Mouse (Mus musculus) hindbrain, embryonic 11.5 days (tissue): ENCODE measurements around the gene Polg2. TPM values are rescaled to one million over a fixed set of nuclear protein-coding genes. Genes with fewer than 3 reads are reported as not detected.
A peak's percentile ranks its signal among the peaks of the same experiment; 100 is the strongest.

Experiments
- ATAC-seq: fragments of 200-750 bp; cut with Nextera tagmentation; 2 replicates; pipeline ENCODE4 v1.8.0; 2017; ENCODE audit warnings: mild to moderate bottlenecking, moderate TSS enrichment, moderate library complexity; ENCODE audit not compliant: low FRiP score
- DNase-seq: peaks from one replicate; pipeline ENCODE4 v3.0.0-alpha.2; 2015; ENCODE audit warnings: low spot score
- H3K27ac ChIP-seq: fragments of 300-500 bp; sonication (generic); 2 replicates; pipeline ENCODE4 v1.5.1; 2014; ENCODE audit warnings: mild to moderate bottlenecking, low read depth, low read length
- H3K27me3 ChIP-seq: fragments of 300-500 bp; sonication (generic); 2 replicates; pipeline ENCODE4 v1.6.1; 2014; ENCODE audit warnings: mild to moderate bottlenecking, low read length, moderate library complexity, mixed read lengths; ENCODE audit not compliant: control insufficient read depth, insufficient read depth
- H3K36me3 ChIP-seq: fragments of 300-500 bp; sonication (generic); 2 replicates; pipeline ENCODE4 v1.6.1; 2014; ENCODE audit warnings: mild to moderate bottlenecking, low read length, moderate library complexity, mixed read lengths; ENCODE audit not compliant: control insufficient read depth, insufficient read depth
- H3K4me1 ChIP-seq: fragments of 300-500 bp; sonication (generic); replicated peaks from 2 replicates; pipeline ENCODE4 v1.6.1; 2014; ENCODE audit warnings: low read length, mixed read lengths; ENCODE audit not compliant: control insufficient read depth, insufficient read depth
- H3K4me2 ChIP-seq: fragments of 300-500 bp; sonication (generic); replicated peaks from 2 replicates; pipeline ENCODE4 v1.6.1; 2014; ENCODE audit warnings: mild to moderate bottlenecking, low read depth, low read length
- H3K4me3 ChIP-seq: fragments of 300-500 bp; sonication (generic); 2 replicates; pipeline ENCODE4 v1.5.1; 2014; ENCODE audit warnings: low read depth, low read length
- H3K9ac ChIP-seq: fragments of 300-500 bp; sonication (generic); 2 replicates; pipeline ENCODE4 v1.6.1; 2014; ENCODE audit warnings: low read depth, low read length
- H3K9me3 ChIP-seq: fragments of 300-500 bp; sonication (generic); 2 replicates; pipeline ENCODE4 v1.6.1; 2016; ENCODE audit warnings: low read length; ENCODE audit not compliant: control insufficient read depth
- WGBS: fragments of 180-500 bp; shearing (Covaris S2); extraction: QIAGEN DNeasy Blood & Tissue Kit; methylation state at CpG from one replicate; pipeline ENCODE4 v1.1.7; 2014; 5-methylcytosine and 5-hydroxymethylcytosine counted together
- polyA plus RNA-seq: library from polyadenylated mRNA; unstranded; fragments of >200 nt; fragmentation: Nextera tagmentation; extraction: Ambion mirVana; gene quantifications from 2 replicates; pipeline ENCODE4 v1.2.1, GENCODE M21; 2014

Polg2 gene
- polyA plus RNA-seq, 1 experiment from 2014 or later: 11.0 TPM

GRCm38 (mm10) chr11:106777395-106777794, 1.9 kb downstream of the Polg2 start:
- Histone ChIP-seq H3K9ac (no peak overlapping the region), H3K27me3 (no peaks in the 10 kb centered on the region), H3K27ac (no peak overlapping the region), H3K4me1 (no peaks in the 10 kb centered on the region), H3K36me3 (peaks cover 9% of the 10 kb centered on the region; the same call in 1 of the 2 replicates), H3K4me2 (no peak overlapping the region), H3K9me3 (no peaks in the 10 kb centered on the region), H3K4me3 (no peak overlapping the region)
- 91% methylated on average over 3 of the region's 3 CpGs for WGBS
- DNase-seq (no peak), ATAC-seq (no peak)

- H3K9ac ChIP-seq: no peak overlapping the region
- no peak overlapping the region for H3K4me2 ChIP-seq
- peaks cover 9% of the 10 kb centered on the region; the same call in 1 of the 2 replicates for H3K36me3 ChIP-seq
- no peaks in the 10 kb centered on the region for H3K9me3 ChIP-seq
- H3K27me3 ChIP-seq: no peaks in the 10 kb centered on the region
- H3K4me1 ChIP-seq: no peaks in the 10 kb centered on the region
- no peak for DNase-seq
- H3K27ac ChIP-seq: no peak overlapping the region
- no peak overlapping the region for H3K4me3 ChIP-seq
- ATAC-seq: no peak
- WGBS: 96% methylated on average over 4 of the region's 4 CpGs
Measured at GRCm38 (mm10) chr11:106776960-106777359, 2.4 kb downstream of the Polg2 start.

- Histone ChIP-seq H3K4me2 (no peak overlapping the region), H3K4me1 (no peaks in the 10 kb centered on the region), H3K4me3 (no peak overlapping the region), H3K27ac (no peak overlapping the region), H3K36me3 (peaks cover 15% of the 10 kb centered on the region; the same call in 1 of the 2 replicates), H3K9me3 (no peaks in the 10 kb centered on the region), H3K27me3 (no peaks in the 10 kb centered on the region), H3K9ac (no peak overlapping the region)
- 95% methylated on average over 9 of the region's 9 CpGs for WGBS
- DNase-seq (no peak), ATAC-seq (no peak)
Measured at GRCm38 (mm10) chr11:106773061-106773460, 6.3 kb downstream of the Polg2 start.

- H3K4me1 ChIP-seq: no peaks in the 10 kb centered on the region
- H3K9ac ChIP-seq: no peak overlapping the region
- ATAC-seq (no peak), DNase-seq (no peak)
- H3K27ac ChIP-seq: no peak overlapping the region
- H3K4me3 ChIP-seq: no peak overlapping the region
- no peaks in the 10 kb centered on the region for H3K9me3 ChIP-seq
- no peak overlapping the region for H3K4me2 ChIP-seq
- no peaks in the 10 kb centered on the region for H3K27me3 ChIP-seq
- H3K36me3 ChIP-seq: peaks cover 11% of the 10 kb centered on the region
- WGBS: 95% methylated on average over 9 of the region's 9 CpGs
Measured at GRCm38 (mm10) chr11:106770195-106770974, 9.0 kb downstream of the Polg2 start.

- WGBS: 91% methylated on average over 4 of the region's 4 CpGs
- Histone ChIP-seq H3K9me3 (no peaks in the 10 kb centered on the region), H3K4me2 (no peak overlapping the region), H3K4me1 (no peaks in the 10 kb centered on the region), H3K4me3 (no peak overlapping the region), H3K9ac (no peak overlapping the region), H3K27ac (no peak overlapping the region), H3K36me3 (peaks cover 6% of the 10 kb centered on the region), H3K27me3 (no peaks in the 10 kb centered on the region)
- no peak for DNase-seq
- ATAC-seq: no peak
Measured at GRCm38 (mm10) chr11:106767516-106767915, 11.8 kb downstream of the Polg2 start.

- DNase-seq (no peak), ATAC-seq (no peak)
- 93% methylated on average over 4 of the region's 4 CpGs for WGBS
- Histone ChIP-seq H3K27me3 (no peaks in the 10 kb centered on the region), H3K9ac (no peak overlapping the region), H3K4me2 (no peak overlapping the region), H3K36me3 (peaks cover 6% of the 10 kb centered on the region), H3K27ac (no peak overlapping the region), H3K4me1 (no peaks in the 10 kb centered on the region), H3K9me3 (no peaks in the 10 kb centered on the region), H3K4me3 (no peak overlapping the region)
Measured at GRCm38 (mm10) chr11:106766611-106767162, 12.7 kb downstream of the Polg2 start.

GRCm38 (mm10) chr11:106762800-106763185, 16.5 kb downstream of the Polg2 start:
- DNase-seq (no peak), ATAC-seq (no peak)
- H3K4me1 ChIP-seq: no peaks in the 10 kb centered on the region
- H3K9me3 ChIP-seq: no peaks in the 10 kb centered on the region
- H3K4me2 ChIP-seq: no peak overlapping the region
- H3K4me3 ChIP-seq: no peak overlapping the region
- H3K36me3 ChIP-seq: no peaks in the 10 kb centered on the region; the same call in 1 of the 2 replicates
- 76% methylated on average over 9 of the region's 9 CpGs for WGBS
- no peaks in the 10 kb centered on the region for H3K27me3 ChIP-seq
- no peak overlapping the region for H3K9ac ChIP-seq
- 0 out of 2 replicates have a peak overlapping the region, but pooled peaks have one; percentile 14 for H3K27ac ChIP-seq

GRCm38 (mm10) chr11:106762139-106762799, 17.1 kb downstream of the Polg2 start:
- H3K9ac ChIP-seq: no peak overlapping the region
- DNase-seq (no peak), ATAC-seq (no peak)
- H3K36me3 ChIP-seq: no peaks in the 10 kb centered on the region
- no peak overlapping the region for H3K4me3 ChIP-seq
- 43% methylated on average over 5 of the region's 5 CpGs for WGBS
- H3K4me2 ChIP-seq: no peak overlapping the region
- H3K9me3 ChIP-seq: no peaks in the 10 kb centered on the region
- H3K27ac ChIP-seq: peak overlapping the region; percentile 37; the same call in 1 of the 2 replicates
- H3K27me3 ChIP-seq: no peaks in the 10 kb centered on the region
- no peaks in the 10 kb centered on the region for H3K4me1 ChIP-seq
